Mouse (Mus musculus) lung, postnatal 25 days (tissue): ENCODE measurements around the gene Klhl29.
A peak's percentile ranks its signal among the peaks of the same experiment; 100 is the strongest.

ENCODE experiments used
- DNase-seq: peaks from one replicate; pipeline ENCODE4 v3.0.0; 2022; ENCODE audit warnings: low spot score

Gene Klhl29

GRCm38 (mm10) chr12:5187773-5188333 is 187.6 kb downstream of the Klhl29 start:
- DNase-seq: no peak

DNA sequence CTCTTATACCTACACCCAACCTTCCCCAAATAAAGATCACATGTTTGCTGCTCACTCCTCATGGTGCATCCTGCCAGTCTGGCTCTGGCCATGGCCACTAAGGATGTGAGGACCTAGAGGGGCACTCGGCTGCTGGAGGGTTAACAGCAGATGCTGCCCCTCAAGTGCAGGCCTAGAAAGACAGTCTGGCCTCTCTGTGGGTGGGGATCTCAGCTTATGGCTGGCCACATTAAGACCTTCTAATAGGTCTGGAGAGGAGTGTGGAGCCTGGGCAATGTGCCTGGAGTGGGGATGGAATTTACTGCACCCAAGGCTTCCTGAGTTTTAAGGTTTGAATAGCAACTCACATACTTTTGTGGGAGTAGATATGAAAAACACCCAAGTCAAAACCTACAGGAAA is 188.8 kb downstream of the Klhl29 start:
- DNase-seq: no peak

- no peak for DNase-seq
Measured at GRCm38 (mm10) chr12:5185603-5186002, 189.9 kb downstream of the Klhl29 start.

GRCm38 (mm10) chr12:5182586-5182985 is 192.9 kb downstream of the Klhl29 start:
- no peak for DNase-seq

GRCm38 (mm10) chr12:5182165-5182564 is 193.3 kb downstream of the Klhl29 start:
- DNase-seq: no peak

GRCm38 (mm10) chr12:5176716-5177341 is 198.7 kb downstream of the Klhl29 start:
- DNase-seq: no peak

DNA sequence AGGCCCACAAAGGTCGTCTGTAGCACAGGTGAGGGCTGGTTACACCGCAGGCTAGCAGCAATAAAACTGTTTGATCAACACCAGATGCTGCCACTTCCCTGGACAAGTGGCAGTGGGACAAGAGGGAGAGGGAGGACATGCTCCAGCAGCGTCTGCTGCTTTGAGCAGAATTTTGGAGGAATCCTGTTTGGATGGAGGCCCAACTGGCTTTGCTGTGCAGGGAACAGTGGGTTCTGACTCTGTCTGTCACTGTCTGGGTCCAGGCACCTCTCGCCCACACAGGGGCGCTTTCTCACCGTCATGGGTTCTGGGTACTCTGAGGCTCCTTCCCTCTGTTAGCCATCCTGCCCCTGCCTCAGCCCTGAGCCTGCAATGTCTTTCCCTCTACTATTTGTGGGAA is 209.3 kb downstream of the Klhl29 start:
- DNase-seq: peak; percentile 12

DNA sequence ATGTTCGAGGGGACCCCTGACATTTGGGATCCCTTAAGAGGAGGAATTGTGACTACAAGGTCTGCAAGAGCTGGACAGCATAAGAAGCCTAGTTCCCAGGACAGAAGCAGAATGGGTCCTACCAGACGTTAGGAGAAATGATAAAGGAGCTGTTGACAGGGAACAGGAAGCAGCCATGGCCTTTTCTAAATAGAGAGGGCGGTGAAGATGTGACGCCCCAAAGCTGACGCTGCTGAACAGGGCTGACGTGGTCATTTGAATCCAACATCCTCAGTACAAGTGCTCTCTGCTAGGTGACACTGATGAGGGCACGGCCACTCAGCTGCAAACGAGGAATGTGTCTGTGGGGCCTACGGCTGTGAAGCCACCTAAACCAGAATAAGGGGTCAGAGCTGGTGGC is 210.1 kb downstream of the Klhl29 start:
- DNase-seq: peak; percentile 21

- no peak for DNase-seq
Measured at GRCm38 (mm10) chr12:5162672-5163071, 212.8 kb downstream of the Klhl29 start.

- no peak for DNase-seq
Measured at GRCm38 (mm10) chr12:5161631-5162030, 213.9 kb downstream of the Klhl29 start.

GRCm38 (mm10) chr12:5157931-5158481 is 217.5 kb downstream of the Klhl29 start:
- no peak for DNase-seq

DNA sequence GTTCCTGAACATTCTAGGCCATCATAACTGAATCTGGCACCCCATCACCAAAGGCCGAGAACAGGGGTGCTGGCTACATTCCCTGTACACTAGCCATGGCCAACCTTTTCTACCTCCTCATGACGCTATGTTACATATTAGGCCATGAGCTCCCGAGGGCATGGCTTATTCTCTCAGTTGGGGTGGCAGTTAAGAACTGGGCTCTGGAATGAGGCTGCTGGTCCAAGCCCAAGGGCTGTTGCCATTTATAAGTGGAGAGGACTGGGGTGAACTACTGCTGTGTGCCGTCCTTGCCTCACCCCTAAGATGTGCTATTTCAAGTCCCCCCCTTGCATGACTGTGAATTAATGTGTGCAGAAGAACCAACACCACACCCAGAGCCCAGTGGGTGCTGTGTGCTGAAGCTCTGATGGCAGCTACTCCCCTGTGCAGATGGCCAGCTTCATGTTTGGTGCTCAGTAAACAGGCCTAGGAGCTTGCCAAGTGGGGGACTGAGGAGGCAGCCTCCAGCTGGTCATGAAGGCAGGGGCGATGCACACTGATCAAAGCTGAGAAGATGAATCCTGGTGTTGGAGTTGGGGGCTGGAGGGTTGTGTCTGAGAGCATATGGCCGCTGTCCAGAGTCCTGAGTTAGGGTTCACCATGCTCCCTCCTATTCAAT is 218.3 kb downstream of the Klhl29 start:
- no peak for DNase-seq

GRCm38 (mm10) chr12:5155177-5155576 is 220.3 kb downstream of the Klhl29 start:
- DNase-seq: no peak

- DNase-seq: no peak
Measured at GRCm38 (mm10) chr12:5151859-5152258, 223.6 kb downstream of the Klhl29 start.

DNA sequence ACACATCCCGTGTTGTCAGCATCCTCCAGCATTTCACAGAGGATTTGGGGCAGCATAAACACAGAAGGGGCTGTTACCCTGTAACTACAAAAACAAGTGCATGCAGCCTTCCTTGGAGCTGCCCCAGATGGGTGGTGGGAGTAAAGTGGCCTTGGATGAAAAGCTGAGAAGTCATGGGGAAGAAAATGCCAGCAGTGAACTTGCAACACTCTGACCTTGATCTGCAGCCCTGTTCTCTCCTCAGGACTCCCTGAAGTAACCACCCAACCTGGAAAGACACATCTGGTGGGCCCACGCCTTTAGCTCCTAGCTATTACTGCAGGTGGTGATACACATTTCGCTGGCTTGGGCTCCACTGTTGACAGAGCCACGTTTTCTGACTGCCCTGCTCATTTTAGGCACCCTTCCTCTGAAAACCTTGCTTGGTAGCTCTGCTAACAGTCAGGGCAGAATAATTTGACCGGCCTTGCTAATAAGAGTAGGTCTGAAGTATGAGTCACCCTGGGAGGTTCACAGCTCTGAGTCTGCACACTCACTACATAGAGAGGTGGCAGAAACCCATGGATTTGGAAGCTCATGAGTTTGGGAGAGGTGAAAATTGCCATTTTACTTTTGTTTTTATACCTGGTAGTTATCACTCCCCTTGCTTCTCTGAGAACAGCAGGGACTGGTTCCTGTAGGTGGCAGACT is 228.0 kb downstream of the Klhl29 start:
- no peak for DNase-seq

DNA sequence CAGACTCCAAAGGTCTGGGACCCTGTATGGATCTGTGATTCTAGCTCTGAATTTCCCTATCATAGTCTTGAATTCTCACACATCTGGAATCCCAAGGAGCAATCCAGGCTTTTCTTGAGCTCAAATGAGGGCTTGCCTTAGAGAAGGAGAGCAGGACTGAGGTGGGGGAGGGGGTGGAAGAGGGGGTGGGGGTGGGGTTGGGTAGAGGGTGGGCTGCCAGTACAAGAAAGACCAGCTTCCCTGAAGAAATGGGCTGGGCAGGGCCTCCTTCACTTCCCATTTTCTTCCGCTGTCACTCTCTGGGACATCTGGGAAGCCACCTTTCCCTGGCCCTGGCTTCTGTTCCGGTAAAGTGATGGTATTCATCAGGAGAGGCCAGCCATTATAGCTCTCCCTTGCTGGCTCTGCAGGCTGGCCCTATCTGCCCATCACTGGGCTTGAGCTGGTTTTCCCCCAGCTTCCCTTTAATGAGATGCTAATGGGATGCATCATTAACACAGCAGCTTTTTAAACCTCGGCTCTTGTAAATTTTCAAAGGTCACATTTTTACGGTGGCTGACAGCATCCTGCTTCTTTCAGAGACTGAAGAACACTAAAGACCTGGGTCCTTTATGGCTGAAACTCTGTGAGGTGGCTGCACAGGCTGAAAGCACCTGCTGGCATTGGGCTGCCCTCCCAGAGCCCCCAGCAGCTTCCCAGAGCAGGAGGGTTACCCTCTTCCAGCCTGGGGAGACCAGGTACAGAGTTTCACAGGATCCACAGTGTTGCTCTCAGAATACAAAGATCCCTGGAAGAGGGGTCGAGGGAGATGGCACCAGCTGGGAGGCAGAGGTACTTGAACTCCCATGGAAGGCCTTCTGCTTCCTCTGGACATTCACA is 231.3 kb downstream of the Klhl29 start:
- no peak for DNase-seq

- no peak for DNase-seq
Measured at GRCm38 (mm10) chr12:5143224-5143623, 232.3 kb downstream of the Klhl29 start.

DNA sequence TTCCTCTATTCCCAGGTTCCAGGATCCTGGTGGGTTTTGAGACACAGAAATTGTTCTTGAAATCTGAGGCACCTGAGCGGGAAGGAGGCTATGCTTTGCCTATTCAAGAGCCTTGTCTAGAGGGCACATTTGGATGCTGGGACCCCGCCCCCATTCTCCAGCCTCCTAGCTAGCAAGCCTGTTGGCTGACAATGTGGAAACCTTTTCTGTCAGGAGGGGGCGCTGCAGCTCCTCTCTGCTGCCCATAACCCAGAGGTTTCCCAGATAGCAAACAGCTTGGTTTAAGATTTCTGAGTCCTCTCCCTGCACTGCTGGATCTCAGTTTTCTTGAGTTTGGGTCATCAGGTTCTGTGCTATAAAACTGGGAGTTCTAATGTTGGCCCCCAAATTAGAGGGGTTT is 232.7 kb downstream of the Klhl29 start:
- peak; percentile 80 for DNase-seq

GRCm38 (mm10) chr12:5141040-5141439 is 234.4 kb downstream of the Klhl29 start:
- DNase-seq: no peak

GRCm38 (mm10) chr12:5139302-5139701 is 236.2 kb downstream of the Klhl29 start:
- DNase-seq: no peak

GRCm38 (mm10) chr12:5136300-5136699 is 239.2 kb downstream of the Klhl29 start:
- DNase-seq: peak; percentile 23

- no peak for DNase-seq
Measured at GRCm38 (mm10) chr12:5129190-5129589, 246.3 kb downstream of the Klhl29 start.
